In the genomic region with DNA sequence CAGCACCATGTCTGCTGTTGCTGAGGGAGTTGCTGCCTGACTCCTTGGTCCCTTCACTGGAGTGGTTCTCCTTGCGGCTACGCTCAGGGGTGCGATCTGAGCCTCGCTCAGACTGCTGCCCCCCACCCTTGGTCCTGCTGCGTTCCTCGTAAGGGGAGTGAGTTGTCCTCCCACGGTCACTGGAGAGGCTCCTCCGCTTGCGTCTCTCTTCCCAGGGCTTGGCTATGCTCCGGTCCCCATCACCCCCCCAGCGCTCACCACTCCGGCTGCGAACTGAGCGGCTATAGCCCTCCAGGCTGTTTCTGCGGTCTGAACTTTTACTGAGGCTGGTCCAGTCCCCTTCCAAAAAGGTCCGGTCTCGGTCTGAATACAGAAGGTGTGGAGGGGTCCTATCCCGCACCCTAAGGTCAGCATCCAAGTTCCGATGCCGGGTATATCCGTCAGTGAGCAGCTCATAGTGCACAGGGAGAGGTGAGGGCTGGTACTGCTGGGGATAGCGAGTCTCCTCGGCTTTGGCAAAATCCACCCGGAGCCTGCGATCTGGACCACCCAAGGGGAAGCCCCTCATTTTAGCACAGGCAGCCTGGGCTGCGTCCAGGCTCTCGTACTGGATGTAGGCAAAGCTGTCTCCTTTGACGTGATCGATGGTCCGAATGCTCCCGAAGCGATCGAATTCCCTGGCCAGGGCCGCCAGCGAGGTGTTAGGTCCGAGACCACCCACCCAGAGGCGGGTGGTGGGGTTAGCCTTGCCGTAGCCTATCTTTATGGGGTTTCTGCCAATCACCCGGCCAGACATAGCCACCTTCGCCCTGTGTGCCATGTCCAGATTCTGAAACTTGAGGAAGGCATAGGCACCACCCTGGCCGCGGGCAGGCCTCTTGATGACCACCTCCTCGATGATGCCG, we compare ENCODE assay signal across 7 mouse cellular contexts. TPM values are rescaled to one million over a fixed set of nuclear protein-coding genes. Genes with fewer than 3 reads are reported as not detected.
DNase-seq lines count a peak whose midpoint lies in the region; ATAC-seq lines count a peak whose summit lies in the region.

No protein-coding gene starts in this region.

- peak overlapping the region; percentile 96 for H3K9ac ChIP-seq in lung, embryonic 16.5 days (ENCODE audit: low read length)
- peak overlapping the region; percentile 98 for H3K9ac ChIP-seq in heart, embryonic 13.5 days
- H3K9ac ChIP-seq in liver, embryonic 12.5 days: peak overlapping the region; percentile 98
- peak overlapping the region; percentile 98 for H3K9ac ChIP-seq in stomach, embryonic 16.5 days (ENCODE audit: low read length)

- H3K4me3 ChIP-seq in lung, embryonic 16.5 days (ENCODE audit: low read length): peak overlapping the region; percentile 86
- peak overlapping the region; percentile 97 for H3K4me3 ChIP-seq in heart, embryonic 13.5 days
- peak overlapping the region; percentile 98 for H3K4me3 ChIP-seq in liver, embryonic 12.5 days
- H3K4me3 ChIP-seq in stomach, embryonic 16.5 days (replicated peaks; ENCODE audit: low read length): peak overlapping the region; percentile 74

- no peak for DNase-seq in lung, postnatal 10 days
- DNase-seq in cerebellum, postnatal 25 days: peak; percentile 38 to 39
- DNase-seq in gastrocnemius, postnatal 25 days: no peak

- ATAC-seq in lung, embryonic 16.5 days (ENCODE audit: low read depth): no peak
- ATAC-seq in heart, embryonic 13.5 days (ENCODE audit: extremely low read depth, insufficient number of reproducible peaks, low FRiP score, low TSS enrichment): no peak
- ATAC-seq in liver, embryonic 12.5 days: no peak
- ATAC-seq in stomach, embryonic 16.5 days (ENCODE audit: insufficient read depth, low FRiP score): no peak

- no peaks in the 10 kb centered on the region for H3K9me3 ChIP-seq in lung, embryonic 16.5 days (ENCODE audit: control insufficient read depth, low read length)
- H3K9me3 ChIP-seq in heart, embryonic 13.5 days: no peaks in the 10 kb centered on the region
- H3K9me3 ChIP-seq in liver, embryonic 12.5 days (replicated peaks): no peaks in the 10 kb centered on the region
- no peaks in the 10 kb centered on the region for H3K9me3 ChIP-seq in stomach, embryonic 16.5 days (replicated peaks; ENCODE audit: control insufficient read depth, low read length)

- H3K27me3 ChIP-seq in lung, embryonic 16.5 days (ENCODE audit: control insufficient read depth, insufficient read depth, low read depth, low read length): no peaks in the 10 kb centered on the region
- H3K27me3 ChIP-seq in heart, embryonic 13.5 days (replicated peaks): no peaks in the 10 kb centered on the region
- H3K27me3 ChIP-seq in liver, embryonic 12.5 days (replicated peaks): no peaks in the 10 kb centered on the region
- H3K27me3 ChIP-seq in stomach, embryonic 16.5 days (ENCODE audit: control insufficient read depth, insufficient read depth, low read length): no peaks in the 10 kb centered on the region

- 9% methylated on average over 44 of the region's 44 CpGs for WGBS in lung, embryonic 16.5 days
- WGBS in heart, embryonic 13.5 days: 24% methylated on average over 44 of the region's 44 CpGs
- WGBS in liver, embryonic 12.5 days (ENCODE audit: insufficient replicate concordance): 37% methylated on average over 44 of the region's 44 CpGs
- WGBS in stomach, embryonic 16.5 days: 15% methylated on average over 44 of the region's 44 CpGs

- peak overlapping the region; percentile 99 for H3K4me2 ChIP-seq in lung, embryonic 16.5 days (ENCODE audit: low read depth, low read length)
- peak overlapping the region; percentile 100 for H3K4me2 ChIP-seq in heart, embryonic 13.5 days
- H3K4me2 ChIP-seq in liver, embryonic 12.5 days: peak overlapping the region; percentile 97
- peak overlapping the region; percentile 98 for H3K4me2 ChIP-seq in stomach, embryonic 16.5 days (ENCODE audit: low read depth, low read length)

- H3K27ac ChIP-seq in lung, embryonic 16.5 days (ENCODE audit: low read length): no peak overlapping the region
- H3K27ac ChIP-seq in heart, embryonic 13.5 days (replicated peaks): no peak overlapping the region
- 0 out of 2 replicates have a peak overlapping the region, but pooled peaks have one; percentile 93 for H3K27ac ChIP-seq in liver, embryonic 12.5 days
- no peak overlapping the region for H3K27ac ChIP-seq in stomach, embryonic 16.5 days (ENCODE audit: low read length)

- H3K4me1 ChIP-seq in lung, embryonic 16.5 days (replicated peaks; ENCODE audit: control insufficient read depth, insufficient read depth, low read length): peaks cover 49% of the 10 kb centered on the region
- H3K4me1 ChIP-seq in heart, embryonic 13.5 days: peaks cover 69% of the 10 kb centered on the region
- peaks cover 73% of the 10 kb centered on the region for H3K4me1 ChIP-seq in liver, embryonic 12.5 days
- peaks cover 52% of the 10 kb centered on the region for H3K4me1 ChIP-seq in stomach, embryonic 16.5 days (ENCODE audit: control insufficient read depth, insufficient read depth, low read length)

- peaks cover 39% of the 10 kb centered on the region for H3K36me3 ChIP-seq in lung, embryonic 16.5 days (ENCODE audit: control insufficient read depth, insufficient read depth, low read length)
- peaks cover 78% of the 10 kb centered on the region for H3K36me3 ChIP-seq in heart, embryonic 13.5 days
- H3K36me3 ChIP-seq in liver, embryonic 12.5 days: peaks cover 82% of the 10 kb centered on the region
- peaks cover 10% of the 10 kb centered on the region; the same call in 1 of the 2 replicates for H3K36me3 ChIP-seq in stomach, embryonic 16.5 days (ENCODE audit: control insufficient read depth, insufficient read depth, low read length)

RNA-seq across cellular contexts. Expression of gene Rbm15b, which starts 2.0 kb away (rescaled TPM):
- 5.1 and 5.2 TPM in 2 replicates for polyA plus RNA-seq in lung, embryonic 16.5 days (2015; fragmentation: Nextera tagmentation; extraction: Ambion mirVana)
- 4.7 and 5.5 TPM in 2 replicates for polyA plus RNA-seq in heart, embryonic 13.5 days (2015; fragmentation: Nextera tagmentation; extraction: Ambion mirVana)
- polyA plus RNA-seq in liver, embryonic 12.5 days (2016; fragmentation: Nextera tagmentation; extraction: Ambion mirVana): 8.8 and 11.3 TPM in 2 replicates
- polyA plus RNA-seq in stomach, embryonic 16.5 days (2015; fragmentation: Nextera tagmentation; extraction: Ambion mirVana): 5.1 and 5.2 TPM in 2 replicates
- 1 to 10 TPM; 6.2 to 6.3 TPM for total RNA-seq in gastrocnemius, postnatal 25 days (2021)

RNA-seq across cellular contexts. Expression of gene Manf, which starts 6.5 kb away (rescaled TPM):
- polyA plus RNA-seq in lung, embryonic 16.5 days (2015; fragmentation: Nextera tagmentation; extraction: Ambion mirVana): 286 and 294 TPM in 2 replicates
- polyA plus RNA-seq in heart, embryonic 13.5 days (2015; fragmentation: Nextera tagmentation; extraction: Ambion mirVana): 195 and 233 TPM in 2 replicates
- polyA plus RNA-seq in liver, embryonic 12.5 days (2016; fragmentation: Nextera tagmentation; extraction: Ambion mirVana): 232 and 233 TPM in 2 replicates
- 339 and 351 TPM in 2 replicates for polyA plus RNA-seq in stomach, embryonic 16.5 days (2015; fragmentation: Nextera tagmentation; extraction: Ambion mirVana)
- total RNA-seq in gastrocnemius, postnatal 25 days (2021): 10 to 100 TPM; 54.3 to 55.0 TPM

Comparison
In these comparisons a context has a peak if more than half of its experiments do, and no peak if none do; other contexts are left out.
1. DNase-seq: peak in cerebellum, postnatal 25 days (2 of 2); none in lung, postnatal 10 days (single experiment) and gastrocnemius, postnatal 25 days (single experiment).
2. Peak in every context shown above with its lines, with median percentiles within 50 percentile points of each other: H3K4me2 ChIP-seq, H3K4me3 ChIP-seq and H3K9ac ChIP-seq.